Mouse (Mus musculus) limb, embryonic 11.5 days (tissue): Measurements from ENCODE around the gene Letmd1. TPM values are rescaled to one million over a fixed set of nuclear protein-coding genes. Genes with fewer than 3 reads are reported as not detected.
"Not testable (repeated sequence)": the region's sequence is repeated elsewhere in the genome, so short reads cannot be mapped to it uniquely, and the experiment has no call there.

Experiments used
- ATAC-seq: fragments of 200-750 bp; cut with Nextera tagmentation; 2 replicates; pipeline ENCODE4 v1.8.0; 2017; ENCODE audit warnings: low read depth; ENCODE audit not compliant: insufficient number of reproducible peaks, low FRiP score, low TSS enrichment
- DNase-seq: peaks from one replicate; pipeline ENCODE4 v3.0.0-alpha.2; 2015; ENCODE audit warnings: low spot score
- H3K27ac ChIP-seq: fragments of 300-500 bp; sonication (generic); replicated peaks from 2 replicates; pipeline ENCODE4 v1.5.1; 2014; ENCODE audit warnings: low read depth, mild to moderate bottlenecking, low read length
- H3K27me3 ChIP-seq: fragments of 300-500 bp; sonication (generic); 2 replicates; pipeline ENCODE4 v1.6.1; 2014; ENCODE audit warnings: mild to moderate bottlenecking, low read length, mixed read lengths; ENCODE audit not compliant: control insufficient read depth, insufficient read depth
- H3K36me3 ChIP-seq: fragments of 300-500 bp; sonication (generic); 2 replicates; pipeline ENCODE4 v1.6.1; 2014; ENCODE audit warnings: mild to moderate bottlenecking, low read length, moderate library complexity, mixed read lengths; ENCODE audit not compliant: control insufficient read depth, insufficient read depth
- H3K4me1 ChIP-seq: fragments of 300-500 bp; sonication (generic); 2 replicates; pipeline ENCODE4 v1.6.1; 2014; ENCODE audit warnings: low read length, mixed read lengths; ENCODE audit not compliant: control insufficient read depth, insufficient read depth
- H3K4me2 ChIP-seq: fragments of 300-500 bp; sonication (generic); 2 replicates; pipeline ENCODE4 v1.6.1; 2014; ENCODE audit warnings: low read depth, mild to moderate bottlenecking, moderate library complexity; ENCODE audit not compliant: severe bottlenecking
- H3K4me3 ChIP-seq: fragments of 300-500 bp; sonication (generic); 2 replicates; pipeline ENCODE4 v1.5.1; 2014; ENCODE audit warnings: low read depth, low read length
- H3K9ac ChIP-seq: fragments of 300-500 bp; sonication (generic); 2 replicates; pipeline ENCODE4 v1.6.1; 2014; ENCODE audit warnings: mild to moderate bottlenecking, low read length
- H3K9me3 ChIP-seq: fragments of 300-500 bp; sonication (generic); 2 replicates; pipeline ENCODE4 v1.6.1; 2016; ENCODE audit warnings: low read length; ENCODE audit not compliant: control insufficient read depth
- WGBS: fragments of 180-500 bp; shearing (Covaris S2); extraction: QIAGEN DNeasy Blood & Tissue Kit; methylation state at CpG from one replicate; pipeline ENCODE4 v1.1.7; 2014; 5-methylcytosine and 5-hydroxymethylcytosine counted together
- polyA plus RNA-seq: library from polyadenylated mRNA; unstranded; fragments of >200 nt; fragmentation: Nextera tagmentation; extraction: Ambion mirVana; gene quantifications from 2 replicates; pipeline ENCODE4 v1.2.1, GENCODE M21; 2014

Letmd1 gene
- polyA plus RNA-seq, 1 experiment from 2014 or later, result 31.4 TPM

DNA sequence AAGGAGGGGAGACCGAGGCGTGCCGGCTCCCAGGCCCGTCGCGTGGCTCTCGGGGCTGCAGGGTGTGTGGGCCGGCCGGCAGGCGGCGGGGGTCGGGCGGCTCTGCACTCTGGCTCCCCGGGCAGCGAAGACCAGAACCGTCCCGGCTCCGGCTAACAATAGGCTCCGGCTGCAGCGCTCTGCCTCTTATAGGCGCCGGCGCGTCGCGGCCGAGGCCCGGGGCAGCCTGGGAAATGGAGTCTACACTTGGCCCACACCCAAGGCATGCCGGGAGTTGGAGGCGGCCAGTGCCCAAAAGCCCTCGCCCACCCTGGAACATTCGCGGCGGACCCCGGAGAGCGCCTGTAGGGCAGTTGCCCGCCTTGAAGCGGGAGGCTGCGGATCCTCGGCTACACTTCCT is 26.3 kb downstream of the Letmd1 start, which contains the start of gene Csrnp2:
Csrnp2 (minus strand) TSS at position 387 of the 400 bp plus-strand sequence.
- H3K27me3 ChIP-seq, result no peaks in the 10 kb centered on the region
- peak within 1 kb of the TSS; percentile 89 for H3K4me3 ChIP-seq
- H3K36me3 ChIP-seq, result no peaks in the 10 kb centered on the region
- peak within 1 kb of the TSS; percentile 97 for H3K9ac ChIP-seq
- peak within 1 kb of the TSS; percentile 81 for H3K4me2 ChIP-seq
- H3K9me3 ChIP-seq, result no peaks in the 10 kb centered on the region
- peak within 1 kb of the TSS; percentile 92 for H3K27ac ChIP-seq
- DNase-seq (peak; percentile 98), ATAC-seq (peak; percentile 97)
- peaks cover 14% of the 10 kb centered on the region; the same call in 1 of the 2 replicates for H3K4me1 ChIP-seq
- 0% methylated on average over 40 of the region's 40 CpGs for WGBS

DNA sequence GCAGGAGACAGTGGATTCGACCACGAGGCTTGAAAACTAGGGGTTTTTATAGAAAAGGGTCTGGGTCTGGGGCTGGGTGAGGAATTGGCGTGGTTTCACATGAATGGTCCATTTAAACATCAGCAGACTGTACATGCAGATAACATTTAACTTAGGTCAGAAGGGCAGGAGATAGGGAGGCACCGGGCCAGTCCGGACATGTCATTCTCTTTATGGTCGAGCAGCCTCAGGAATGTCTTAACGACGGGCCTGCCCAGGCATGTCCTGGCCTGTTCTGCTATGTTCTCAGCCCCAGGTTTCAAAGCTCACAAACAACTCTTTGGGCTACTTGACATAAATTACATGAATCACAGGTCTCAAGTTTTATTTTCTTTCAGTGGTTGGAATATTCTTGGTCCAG is 30.7 kb downstream of the Letmd1 start:
- not testable (repeated sequence) for H3K9ac ChIP-seq, H3K36me3 ChIP-seq, DNase-seq, H3K27ac ChIP-seq, H3K4me3 ChIP-seq, H3K4me1 ChIP-seq, H3K4me2 ChIP-seq, ATAC-seq, H3K27me3 ChIP-seq, H3K9me3 ChIP-seq
- 90% methylated on average over 8 of the region's 8 CpGs for WGBS

DNA sequence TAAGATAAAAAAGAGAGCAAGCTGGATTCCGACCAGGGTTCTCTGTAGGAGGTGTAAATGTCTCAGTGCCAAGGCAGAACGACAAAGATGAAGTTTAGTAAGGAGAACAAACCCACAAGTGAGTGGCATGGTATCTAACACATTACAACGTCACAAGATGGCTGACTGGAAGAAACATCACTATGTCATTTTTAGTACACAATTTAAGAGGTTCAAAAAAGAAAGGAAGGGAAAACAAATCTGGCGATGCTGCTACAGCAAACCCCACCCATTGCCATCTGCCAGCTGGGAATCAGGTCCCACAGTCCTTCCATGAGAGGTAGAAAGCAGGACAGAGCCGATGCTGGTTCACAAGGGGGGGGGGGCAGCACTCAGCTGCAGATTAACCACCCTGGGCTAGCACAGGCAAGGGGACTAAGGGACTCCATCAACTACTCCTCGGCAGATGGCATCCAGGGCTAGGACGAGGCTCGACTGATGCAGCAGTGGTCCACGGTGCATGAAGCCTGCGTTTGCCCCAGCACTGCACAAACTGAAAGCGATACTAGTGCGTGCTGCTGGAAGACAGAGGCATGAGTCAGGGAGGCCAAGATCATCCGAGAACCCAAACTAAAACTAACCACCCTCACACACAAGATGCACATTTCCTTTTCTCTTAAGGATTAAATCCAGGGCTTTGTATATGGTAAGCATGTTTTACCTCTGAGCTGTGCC is 39.8 kb downstream of the Letmd1 start:
- 87% methylated on average over 13 of the region's 13 CpGs for WGBS
- H3K4me2 ChIP-seq, result no peak overlapping the region
- peaks cover 5% of the 10 kb centered on the region; the same call in 1 of the 2 replicates for H3K36me3 ChIP-seq
- DNase-seq, result no peak
- H3K9ac ChIP-seq, result no peak overlapping the region
- no peaks in the 10 kb centered on the region for H3K4me1 ChIP-seq
- ATAC-seq, result no peak
- H3K27me3 ChIP-seq, result no peaks in the 10 kb centered on the region
- H3K27ac ChIP-seq, result no peak overlapping the region
- no peaks in the 10 kb centered on the region for H3K9me3 ChIP-seq
- H3K4me3 ChIP-seq, result no peak overlapping the region

DNA sequence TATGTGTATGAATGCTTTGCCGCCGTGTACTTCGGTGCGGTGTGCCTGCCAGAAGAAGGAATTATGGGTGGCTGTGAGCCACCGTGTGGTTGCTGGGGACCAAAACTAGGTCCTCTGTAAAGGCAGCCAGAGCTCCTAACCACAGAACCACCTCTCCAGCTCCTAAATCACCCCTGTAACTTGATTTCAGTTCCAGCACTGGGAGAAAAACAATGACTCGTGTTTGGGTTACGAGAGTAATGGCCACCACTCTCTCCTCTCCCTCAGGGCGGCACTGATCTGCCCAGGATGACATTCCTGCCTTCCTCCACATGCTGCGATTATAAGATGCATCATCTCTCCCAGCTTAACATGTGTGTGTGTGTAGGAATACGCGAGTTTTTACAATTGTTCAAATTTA is 41.2 kb downstream of the Letmd1 start:
- Histone ChIP-seq H3K36me3 (peaks cover 7% of the 10 kb centered on the region; the same call in 1 of the 2 replicates), H3K4me3 (no peak overlapping the region), H3K9ac (no peak overlapping the region), H3K4me1 (no peaks in the 10 kb centered on the region), H3K27ac (no peak overlapping the region), H3K9me3 (no peaks in the 10 kb centered on the region), H3K4me2 (no peak overlapping the region), H3K27me3 (no peaks in the 10 kb centered on the region)
- no peak for DNase-seq
- WGBS, result 91% methylated on average over 11 of the region's 11 CpGs
- ATAC-seq, result no peak

DNA sequence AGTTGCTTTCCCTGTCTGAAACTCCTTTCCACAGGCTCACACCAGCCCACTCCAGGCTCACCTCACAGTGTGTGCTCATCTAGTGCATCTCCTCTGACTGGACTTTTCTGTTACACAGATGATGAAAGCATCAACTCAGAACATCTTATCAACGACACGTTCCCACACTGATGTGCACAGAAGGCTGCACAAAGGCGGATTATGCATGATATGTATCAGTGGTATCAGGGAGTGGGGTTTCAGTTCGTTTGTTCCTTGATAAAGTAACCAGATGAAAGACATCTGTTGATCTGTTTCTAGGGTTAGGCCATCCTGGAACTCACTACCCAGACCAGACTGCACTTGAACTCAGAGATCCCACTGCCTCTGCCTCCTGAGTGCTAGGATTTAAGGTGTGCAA is 44.6 kb downstream of the Letmd1 start:
- DNase-seq, result no peak
- 93% methylated on average over 4 of the region's 4 CpGs for WGBS
- H3K9ac ChIP-seq, result no peak overlapping the region
- no peaks in the 10 kb centered on the region for H3K27me3 ChIP-seq
- peaks cover 9% of the 10 kb centered on the region for H3K36me3 ChIP-seq
- no peak overlapping the region for H3K27ac ChIP-seq
- no peak for ATAC-seq
- no peak overlapping the region for H3K4me2 ChIP-seq
- no peaks in the 10 kb centered on the region for H3K9me3 ChIP-seq
- no peak overlapping the region for H3K4me3 ChIP-seq
- no peaks in the 10 kb centered on the region for H3K4me1 ChIP-seq

DNA sequence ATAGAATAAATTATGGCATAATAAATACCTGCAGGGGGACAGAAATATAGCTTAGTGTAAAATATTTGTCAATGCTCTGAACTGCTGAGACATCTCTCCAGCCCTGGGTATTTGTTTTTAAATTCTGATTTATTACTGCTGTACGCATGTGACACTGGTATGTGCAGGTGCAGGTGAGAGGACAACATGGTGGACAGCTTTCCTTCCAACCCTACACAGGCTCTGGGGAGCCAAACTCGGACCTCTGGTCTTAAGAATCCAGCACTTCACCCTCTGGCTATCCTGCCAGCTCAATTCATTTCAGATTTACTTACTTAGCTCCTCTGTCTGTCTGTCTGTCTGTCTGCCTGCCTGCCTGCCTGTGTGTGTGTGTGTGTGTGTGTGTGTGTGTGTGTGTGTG is 46.3 kb downstream of the Letmd1 start:
- WGBS, result 84% methylated on average over 2 of the region's 2 CpGs
- no peak overlapping the region for H3K4me3 ChIP-seq
- no peaks in the 10 kb centered on the region for H3K27me3 ChIP-seq
- H3K9me3 ChIP-seq, result no peaks in the 10 kb centered on the region
- DNase-seq, result no peak
- no peaks in the 10 kb centered on the region for H3K4me1 ChIP-seq
- H3K27ac ChIP-seq, result no peak overlapping the region
- no peak overlapping the region for H3K4me2 ChIP-seq
- no peak for ATAC-seq
- H3K36me3 ChIP-seq, result peaks cover 11% of the 10 kb centered on the region
- no peak overlapping the region for H3K9ac ChIP-seq

DNA sequence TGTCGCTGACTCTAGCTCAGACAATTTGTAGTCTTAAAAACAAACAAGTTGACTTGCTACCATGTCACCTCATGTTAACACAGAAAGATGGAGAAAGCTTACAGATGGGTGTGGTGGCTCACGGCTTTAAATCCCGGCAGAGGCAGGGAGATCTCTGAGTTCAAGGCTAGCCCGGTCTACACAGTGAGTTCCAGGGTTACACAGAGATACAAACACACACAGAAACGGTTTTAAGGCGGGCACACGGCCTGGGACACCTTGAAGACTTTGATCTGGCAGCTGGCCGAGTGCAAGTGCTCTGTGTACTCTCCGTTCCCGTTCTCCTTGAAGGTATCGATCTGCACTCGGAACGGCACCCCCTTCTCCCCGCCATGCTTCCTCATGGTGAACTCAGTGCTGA is 51.5 kb downstream of the Letmd1 start:
- Histone ChIP-seq H3K4me1 (no peaks in the 10 kb centered on the region), H3K9ac (no peak overlapping the region), H3K9me3 (no peaks in the 10 kb centered on the region), H3K4me2 (no peak overlapping the region), H3K36me3 (peaks cover 10% of the 10 kb centered on the region), H3K4me3 (no peak overlapping the region), H3K27ac (no peak overlapping the region), H3K27me3 (no peaks in the 10 kb centered on the region)
- ATAC-seq, result no peak
- no peak for DNase-seq
- WGBS, result 91% methylated on average over 14 of the region's 14 CpGs

DNA sequence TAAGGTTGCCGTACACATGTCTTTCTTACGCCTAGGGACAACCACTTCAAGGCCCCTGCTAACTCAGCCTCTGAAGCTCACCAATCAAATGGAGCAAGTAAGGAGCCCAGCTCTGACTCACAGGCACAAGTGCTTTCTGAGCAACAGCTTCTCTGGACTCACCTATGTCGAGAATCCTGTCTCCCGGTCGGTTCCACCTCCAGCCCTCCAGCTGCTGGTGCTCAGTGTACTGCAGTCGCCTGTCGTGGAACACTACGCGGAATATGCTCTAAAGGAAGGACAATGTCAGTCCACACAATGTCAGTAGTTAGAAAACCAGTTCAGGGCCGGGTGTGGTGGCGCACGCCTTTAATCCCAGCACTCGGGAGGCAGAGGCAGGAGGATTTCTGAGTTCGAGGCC is 56.6 kb downstream of the Letmd1 start:
- Histone ChIP-seq H3K9ac (no peak overlapping the region), H3K27ac (no peak overlapping the region), H3K9me3 (no peaks in the 10 kb centered on the region), H3K4me3 (no peak overlapping the region), H3K4me1 (no peaks in the 10 kb centered on the region), H3K36me3 (peaks cover 4% of the 10 kb centered on the region), H3K4me2 (no peak overlapping the region), H3K27me3 (no peaks in the 10 kb centered on the region)
- no peak for DNase-seq
- 91% methylated on average over 14 of the region's 14 CpGs for WGBS
- ATAC-seq, result no peak

DNA sequence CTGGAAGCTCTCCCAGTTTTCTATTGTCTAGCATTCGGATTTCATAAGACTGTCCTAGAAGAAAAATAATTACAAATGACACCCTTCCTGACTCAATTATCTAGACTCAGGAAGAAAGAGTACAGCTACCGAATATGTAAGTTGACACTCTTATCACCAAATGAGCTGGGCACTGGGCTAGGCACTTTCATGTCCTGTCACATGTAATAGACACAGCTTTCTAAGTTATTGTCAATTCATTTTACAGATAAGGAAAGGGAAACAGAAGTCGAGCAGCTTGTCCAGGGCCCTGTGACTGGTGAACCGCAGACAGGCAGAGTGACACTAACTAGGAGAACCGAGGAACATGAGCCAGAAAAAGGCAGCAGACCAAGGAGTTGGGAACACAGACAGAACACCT is 59.1 kb downstream of the Letmd1 start:
- Histone ChIP-seq H3K9me3 (no peaks in the 10 kb centered on the region), H3K4me3 (no peak overlapping the region), H3K9ac (no peak overlapping the region), H3K27me3 (no peaks in the 10 kb centered on the region), H3K36me3 (no peaks in the 10 kb centered on the region; the same call in 1 of the 2 replicates), H3K27ac (no peak overlapping the region), H3K4me2 (no peak overlapping the region), H3K4me1 (no peaks in the 10 kb centered on the region)
- ATAC-seq (no peak), DNase-seq (no peak)
- 85% methylated on average over 5 of the region's 5 CpGs for WGBS
